Mouse (Mus musculus) megakaryocyte, embryonic 14.5 days (primary cell): ENCODE data around the gene 4933406M09Rik.

Source experiments
- FLI1 ChIP-seq: IDR thresholded peaks from 2 replicates; pipeline ENCODE4 v1.6.1; 2012; ENCODE audit warnings: low read length, inconsistent platforms, mixed read lengths
- GATA1 ChIP-seq: IDR thresholded peaks from 3 replicates; pipeline ENCODE4 v1.6.1; 2012; ENCODE audit warnings: mixed read lengths, low read length, inconsistent platforms, borderline replicate concordance

GRCm38 (mm10) chr1:134342781-134343310 lies 42.9 kb upstream of the 4933406M09Rik start:
- TF ChIP-seq GATA1 = no peak
- no peak for TF ChIP-seq FLI1
